Mouse (Mus musculus): Measurements from ENCODE around the gene Rnd1.
A peak's percentile ranks its signal among the peaks of the same experiment; 100 is the strongest.

Gene Rnd1

DNA sequence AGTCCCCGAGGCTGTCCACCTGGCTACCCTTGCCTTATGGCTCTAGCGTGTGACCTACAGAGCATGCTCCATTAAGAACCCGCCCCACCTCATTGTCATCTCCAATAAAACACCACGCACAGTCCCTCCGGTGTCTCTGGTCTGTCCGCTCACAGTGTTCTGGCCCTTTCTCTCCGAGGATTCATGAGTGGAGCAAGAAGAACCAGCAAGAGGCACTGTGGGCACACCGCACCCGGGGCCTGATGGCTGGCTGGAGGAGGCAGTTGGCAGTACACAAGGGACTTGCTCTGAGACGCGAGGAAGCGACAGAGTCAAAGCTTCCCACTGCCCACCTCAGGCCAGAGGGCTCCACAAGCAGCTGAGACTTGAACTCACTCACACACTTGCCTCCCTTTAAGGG, 32.9 kb downstream of the Rnd1 start:
- DNase-seq (ENCODE audit: low read depth in 2 of 2, low spot score in 2 of 2) = no peak

DNA sequence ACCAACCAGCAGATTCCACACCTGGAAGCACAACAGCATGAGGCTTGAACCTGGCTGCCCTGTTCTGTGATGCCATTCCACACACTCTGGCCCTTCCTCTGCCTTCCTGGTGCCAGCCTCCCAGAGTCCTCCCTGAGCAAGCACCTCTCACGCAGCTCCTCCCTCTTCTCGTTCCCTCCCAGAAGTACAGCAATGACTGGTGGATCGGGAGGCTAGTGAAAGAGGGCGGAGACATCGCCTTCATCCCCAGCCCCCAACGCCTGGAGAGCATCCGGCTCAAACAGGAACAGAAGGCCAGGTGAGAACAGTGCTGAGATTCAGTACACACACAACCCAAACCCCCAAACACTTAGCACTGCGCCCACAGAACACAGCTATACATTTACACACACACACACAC, 37.1 kb downstream of the Rnd1 start:
- DNase-seq (ENCODE audit: low read depth in 2 of 2, low spot score in 2 of 2) = no peak

DNA sequence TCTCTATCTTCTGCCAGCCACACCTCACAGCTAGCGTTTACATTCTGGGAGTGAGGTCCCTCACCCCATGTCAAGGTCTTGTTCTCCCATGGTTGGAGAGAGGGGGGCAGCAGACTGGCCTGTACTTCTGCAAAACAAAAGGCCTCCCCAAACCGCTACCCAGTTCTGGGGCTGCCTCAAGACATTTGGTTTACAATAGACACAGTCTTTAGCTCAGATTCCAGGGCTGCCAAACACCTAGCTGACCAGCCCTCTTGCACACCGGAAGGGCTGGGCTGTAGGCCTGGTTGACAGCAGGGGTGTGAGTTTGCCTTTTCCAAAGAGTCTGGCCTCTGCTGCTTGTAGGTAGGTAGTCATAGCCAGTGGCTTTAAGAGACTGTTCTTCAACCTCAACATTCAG, 40.1 kb downstream of the Rnd1 start:
- DNase-seq (ENCODE audit: low read depth in 2 of 2, low spot score in 2 of 2) = no peak

DNA sequence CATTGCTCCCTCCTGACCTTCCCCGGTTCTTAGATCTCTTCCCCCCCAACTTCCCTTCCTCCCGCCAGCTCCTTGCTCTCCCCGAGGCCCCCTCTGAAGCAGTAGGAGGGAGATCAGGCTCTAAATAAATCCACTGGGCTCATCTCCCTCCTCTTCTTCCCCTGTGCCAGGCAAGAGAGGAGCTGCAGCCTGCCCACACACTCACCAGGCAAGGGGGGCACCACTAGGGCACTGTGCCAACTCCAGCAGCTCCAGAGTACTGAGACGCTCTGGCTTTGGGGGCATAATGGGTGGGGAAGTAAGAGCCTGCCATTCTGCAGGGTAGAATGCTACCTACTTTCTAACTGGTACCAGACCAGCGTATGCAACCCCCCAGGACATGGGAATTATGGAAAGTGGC, 40.7 kb downstream of the Rnd1 start:
- DNase-seq (ENCODE audit: low read depth in 2 of 2, low spot score in 2 of 2) = no peak

DNA sequence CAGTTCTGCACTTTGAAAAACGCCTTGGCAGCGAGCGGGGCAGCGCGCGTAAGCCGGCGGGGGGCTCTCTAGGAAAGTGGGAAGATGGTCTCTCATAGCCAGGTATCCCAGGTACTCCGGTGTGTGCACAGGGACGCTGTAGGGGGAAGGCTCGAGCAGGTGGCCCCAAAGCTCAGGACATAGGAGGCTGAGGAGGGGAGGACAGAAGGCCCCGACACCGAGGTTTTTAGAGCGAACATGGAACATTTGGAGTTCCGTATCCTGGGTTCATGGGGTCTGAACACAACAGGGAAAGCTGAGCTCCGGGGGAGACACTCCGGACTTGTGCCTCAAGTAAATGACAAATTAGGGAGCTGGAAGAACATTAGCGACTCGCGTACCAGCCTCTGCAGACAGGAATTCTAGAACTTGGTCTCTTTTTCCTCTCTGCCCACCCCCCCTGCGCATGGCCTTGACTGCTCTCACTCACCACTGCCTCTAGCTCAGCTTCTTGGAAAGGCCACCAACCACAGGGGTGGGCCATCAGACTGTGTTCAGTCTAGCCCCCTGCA, 41.9 kb downstream of the Rnd1 start:
- no peak for DNase-seq (ENCODE audit: low read depth in 2 of 2, low spot score in 2 of 2)

DNA sequence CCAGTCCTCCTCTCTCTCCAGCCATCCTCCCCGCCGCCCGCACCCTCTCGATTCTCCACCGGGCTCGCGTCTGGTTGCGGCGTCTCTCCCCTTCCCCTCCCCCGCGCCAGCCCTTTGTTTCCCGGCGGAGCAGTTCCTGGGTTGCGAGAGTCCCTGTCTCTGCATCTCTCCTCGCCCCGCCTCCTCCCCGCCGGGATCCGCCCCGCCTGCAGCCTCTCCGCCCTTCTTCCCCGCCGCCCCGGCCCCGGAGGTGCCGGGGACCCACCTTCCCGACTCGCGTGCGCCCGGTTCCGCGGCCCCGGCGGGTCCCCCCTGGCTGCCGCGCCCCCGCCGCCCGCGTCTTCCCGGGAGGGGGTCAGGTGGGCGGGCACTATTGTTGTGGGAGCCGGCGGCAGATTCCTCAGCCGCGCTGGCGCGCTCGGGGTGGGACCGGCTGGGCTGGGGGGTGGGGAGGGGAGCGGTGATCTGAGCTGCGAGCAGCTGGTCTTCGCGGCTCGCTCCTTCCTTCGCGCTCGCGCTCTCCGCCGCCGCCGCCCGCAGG, 42.6 kb downstream of the Rnd1 start:
- DNase-seq (ENCODE audit: low read depth in 2 of 2, low spot score in 2 of 2) = peak in 1 of 2 experiments; percentile 25

DNA sequence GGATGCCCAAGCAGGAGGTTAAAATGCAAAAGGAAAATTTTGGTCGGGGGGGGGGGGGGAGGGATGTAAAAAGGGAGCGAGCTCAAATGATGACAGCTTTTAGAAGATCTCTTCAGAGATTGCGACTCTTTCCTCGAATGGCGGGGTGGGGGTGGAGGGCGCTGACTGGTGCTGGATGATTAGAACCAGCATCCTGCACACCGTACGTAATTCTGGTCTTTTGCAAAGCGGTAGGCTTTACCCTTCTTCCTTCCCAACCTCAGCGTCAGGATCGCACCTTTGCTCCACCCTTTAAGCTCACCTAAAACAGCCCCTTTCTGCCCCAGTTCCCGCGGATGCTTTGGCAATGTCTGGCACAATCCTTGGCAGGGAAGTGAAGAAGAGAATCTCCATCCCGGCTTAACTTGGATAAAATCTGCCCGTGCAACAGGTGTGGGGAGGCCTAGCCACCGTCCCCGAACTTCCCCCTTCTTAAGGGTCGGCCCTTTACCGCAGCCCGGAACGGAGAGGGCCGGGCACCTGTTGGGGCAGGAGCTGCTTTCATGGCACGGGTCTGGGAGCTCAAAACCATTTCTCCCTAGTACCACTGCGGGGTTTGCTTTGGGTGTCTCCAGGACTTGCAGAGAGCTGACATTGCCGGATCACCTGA, 43.3 kb downstream of the Rnd1 start:
- no peak for DNase-seq (ENCODE audit: low read depth in 2 of 2, low spot score in 2 of 2)

DNA sequence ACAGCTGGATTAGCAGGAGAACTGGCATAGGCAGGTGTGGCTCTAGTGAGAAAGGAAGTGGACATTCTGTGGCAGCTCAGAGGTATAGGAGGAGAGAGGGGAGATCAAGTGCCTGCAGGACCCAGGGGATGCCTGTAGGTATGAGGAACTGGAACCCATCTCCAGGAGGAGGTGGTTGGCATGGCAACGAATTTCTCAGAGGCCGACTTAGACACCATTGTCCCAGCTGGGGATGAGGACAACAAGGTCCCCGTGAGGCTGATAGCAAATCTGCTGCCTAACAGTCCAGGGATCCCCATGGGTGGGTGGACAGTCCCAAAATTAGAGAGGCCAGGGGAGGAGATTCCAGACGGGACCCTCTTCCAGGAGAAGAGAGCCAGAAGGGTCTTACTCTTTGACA, 44.3 kb downstream of the Rnd1 start:
- DNase-seq (ENCODE audit: low read depth in 2 of 2, low spot score in 2 of 2) = no peak

DNA sequence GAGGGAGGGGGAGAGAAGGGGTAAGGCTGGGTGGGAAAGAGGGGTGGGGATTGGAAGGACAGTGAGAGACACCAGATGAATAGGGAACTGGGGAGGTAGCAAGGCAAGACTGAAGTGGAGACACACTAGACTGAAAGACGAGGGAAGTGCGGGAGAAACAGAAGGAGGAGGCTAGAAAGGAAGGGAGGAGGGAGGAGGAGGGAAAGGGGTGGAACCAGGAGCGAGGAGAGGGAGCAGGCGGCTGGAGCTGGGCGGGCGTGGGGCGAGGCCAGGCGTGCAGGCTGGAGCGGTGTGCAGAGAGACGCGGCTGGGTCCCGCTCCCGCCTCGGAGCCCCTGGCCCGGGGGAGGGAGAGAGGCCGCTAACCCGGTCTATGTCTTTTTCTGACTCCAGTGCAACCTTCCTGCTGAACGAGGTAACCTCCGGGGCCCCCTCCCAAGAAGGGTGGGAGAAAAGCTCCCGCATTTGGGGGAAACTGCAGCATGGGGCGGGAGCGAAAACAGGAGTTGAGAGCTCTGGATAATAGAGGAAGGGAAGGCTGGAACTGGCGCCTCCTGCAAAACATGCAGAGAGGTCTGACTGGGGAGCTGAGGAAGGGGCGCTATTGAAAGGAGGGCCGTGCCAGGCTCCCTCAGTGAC, 45.0 kb downstream of the Rnd1 start:
- no peak for DNase-seq (ENCODE audit: low read depth in 2 of 2, low spot score in 2 of 2)

DNA sequence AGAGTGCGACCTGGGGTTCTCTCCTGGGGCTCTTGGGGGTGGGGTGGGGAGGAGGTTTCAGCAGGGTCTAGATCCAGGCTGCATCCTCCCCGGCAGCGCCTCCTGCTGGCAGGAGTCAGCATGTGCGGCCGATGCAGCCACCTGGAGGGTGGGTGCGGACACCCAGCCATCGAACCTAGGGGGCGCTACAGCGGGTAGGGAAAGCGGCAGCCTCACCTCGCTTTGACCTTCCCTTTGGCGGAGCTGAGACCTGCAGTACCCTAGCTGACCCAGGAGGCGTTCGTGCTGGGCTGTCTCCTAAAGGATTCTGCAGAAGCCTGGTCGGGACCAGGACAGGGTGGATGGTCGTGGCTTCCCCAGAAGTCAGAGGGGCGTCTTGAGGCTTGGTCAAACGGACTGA, 45.8 kb downstream of the Rnd1 start:
- DNase-seq (ENCODE audit: low read depth in 2 of 2, low spot score in 2 of 2) = peak; percentile 77 to 82

DNA sequence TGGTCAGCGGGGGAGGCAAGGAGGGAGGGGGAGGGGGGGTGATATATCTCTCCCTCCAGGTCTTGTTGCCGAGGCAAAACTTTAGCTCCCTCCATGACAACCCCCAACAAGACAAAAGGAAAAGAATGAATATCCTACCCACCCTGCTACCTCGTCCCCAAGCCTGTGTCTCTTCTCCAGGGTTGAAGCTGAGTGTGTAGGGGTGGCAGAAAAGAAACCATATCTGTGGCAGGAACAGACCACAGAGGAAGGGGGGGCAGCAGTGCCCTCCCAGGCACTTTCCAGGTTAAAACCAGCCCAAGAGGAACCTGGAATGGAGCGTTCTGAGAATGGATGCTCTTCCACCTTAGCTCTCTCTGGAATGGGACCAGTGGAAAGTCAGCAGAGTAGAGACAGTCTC, 46.7 kb downstream of the Rnd1 start, which contains the start of gene Cacnb3:
Gene Cacnb3, plus strand, starts transcription at position 301 of the 400 bp plus-strand sequence.
- DNase-seq (ENCODE audit: low read depth in 2 of 2, low spot score in 2 of 2) = no peak

DNA sequence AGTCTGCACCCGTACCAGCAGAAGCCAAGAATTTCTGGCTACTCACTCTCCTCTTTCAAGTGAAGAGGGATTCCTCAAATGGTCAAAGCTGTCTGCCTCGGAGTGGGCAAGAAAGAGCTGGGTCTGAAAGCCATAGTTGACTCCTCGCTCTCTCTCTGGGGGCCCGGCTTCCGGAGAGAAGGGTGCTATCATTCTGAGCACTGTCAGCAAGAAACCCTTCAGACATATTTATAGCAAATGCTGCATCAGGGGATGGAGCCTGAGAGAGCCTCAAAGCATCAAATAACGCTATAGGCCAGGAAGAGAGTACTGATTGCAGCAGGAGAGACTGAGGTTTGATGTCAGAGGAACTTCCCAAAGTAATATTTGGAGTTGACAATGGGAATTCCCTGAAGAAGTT, 47.8 kb downstream of the Rnd1 start:
- DNase-seq (ENCODE audit: low read depth in 2 of 2, low spot score in 2 of 2) = no peak

DNA sequence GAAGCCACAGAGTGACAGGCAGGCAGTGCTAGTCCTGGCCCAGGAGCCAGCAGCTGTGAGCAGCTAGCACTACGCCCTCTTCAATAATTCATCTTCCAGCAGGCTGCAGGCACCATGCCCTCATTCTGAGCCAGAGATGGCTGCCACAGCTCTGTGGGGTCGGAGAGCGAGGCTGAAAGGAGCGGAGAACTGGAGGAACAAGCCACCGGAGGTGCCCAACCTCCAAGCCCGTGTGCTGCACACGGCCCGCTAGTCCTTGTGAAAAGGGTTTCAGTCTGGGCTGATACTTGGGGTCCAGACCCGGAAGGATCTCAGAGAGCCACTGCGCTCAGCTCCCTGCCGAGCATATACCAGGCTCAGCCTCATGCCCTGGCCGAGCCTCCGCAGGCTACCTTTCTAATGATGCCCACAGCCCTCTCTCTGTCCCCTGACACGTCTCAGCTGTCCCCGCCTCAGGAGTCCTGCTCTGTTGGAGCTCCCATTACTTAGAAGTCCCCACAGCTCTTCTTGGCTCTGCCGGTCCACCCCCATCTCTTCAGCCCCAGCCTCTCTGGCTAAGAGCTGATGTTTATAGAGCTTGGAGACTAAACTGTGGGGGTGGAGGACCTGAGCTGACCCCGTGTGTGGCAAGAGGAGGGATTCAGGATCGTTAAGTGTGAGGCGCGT, 48.5 kb downstream of the Rnd1 start:
- no peak for DNase-seq (ENCODE audit: low read depth in 2 of 2, low spot score in 2 of 2)

DNA sequence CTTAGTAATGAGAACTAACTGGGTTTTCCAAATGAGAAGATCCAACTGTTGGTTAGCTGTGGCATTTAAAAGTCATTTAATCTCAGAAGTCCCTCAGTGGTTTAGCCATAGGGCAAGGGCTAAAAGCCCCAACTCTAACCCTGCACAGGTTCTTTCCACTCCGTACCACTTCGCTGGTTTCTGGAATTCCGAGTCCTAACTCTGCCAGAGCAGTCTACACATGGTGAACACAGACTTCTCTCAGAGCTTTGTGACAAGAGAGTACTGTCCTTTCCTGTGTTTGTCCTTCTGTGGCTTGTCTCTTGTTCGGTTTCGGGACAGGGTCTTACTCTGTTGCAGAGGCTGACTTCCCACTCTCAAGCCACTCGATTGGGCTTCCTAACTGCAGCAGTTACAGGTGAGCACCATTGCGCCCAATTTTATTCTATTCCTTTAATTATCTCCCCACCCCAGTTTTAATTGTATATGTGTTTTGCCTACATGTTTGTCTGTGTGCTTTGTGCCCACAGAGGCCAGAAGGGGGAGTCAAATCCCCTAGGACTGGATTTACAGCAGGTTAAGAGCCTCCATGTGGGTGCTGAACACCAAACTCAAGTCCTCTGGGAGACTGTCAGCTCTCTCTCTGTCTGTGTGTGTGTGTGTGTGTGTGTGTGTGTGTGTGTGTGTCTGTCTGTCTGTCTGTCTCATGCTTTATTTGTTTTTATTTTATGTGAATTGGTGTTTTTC, 50.6 kb downstream of the Rnd1 start:
- no peak for DNase-seq (ENCODE audit: low read depth in 2 of 2, low spot score in 2 of 2)

DNA sequence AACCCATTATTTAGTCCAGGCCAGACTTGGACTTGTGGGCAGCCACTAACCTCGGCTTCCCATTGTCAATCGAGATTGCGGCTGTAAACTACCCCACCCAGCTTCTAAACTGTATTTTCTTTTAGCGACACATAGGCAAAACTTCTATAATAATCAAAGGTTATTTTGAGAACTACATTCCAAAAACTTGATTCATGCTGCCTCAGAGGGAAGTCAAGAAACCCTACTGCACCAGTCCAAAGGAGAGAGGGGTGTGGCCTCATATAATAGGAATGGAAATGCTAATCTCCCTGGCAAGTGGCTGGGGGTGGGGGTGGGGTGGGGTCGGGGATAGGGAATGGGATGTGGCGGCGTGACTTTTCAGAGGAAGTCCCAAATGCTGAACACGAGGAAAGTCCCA, 51.2 kb downstream of the Rnd1 start:
- no peak for DNase-seq (ENCODE audit: low read depth in 2 of 2, low spot score in 2 of 2)

DNA sequence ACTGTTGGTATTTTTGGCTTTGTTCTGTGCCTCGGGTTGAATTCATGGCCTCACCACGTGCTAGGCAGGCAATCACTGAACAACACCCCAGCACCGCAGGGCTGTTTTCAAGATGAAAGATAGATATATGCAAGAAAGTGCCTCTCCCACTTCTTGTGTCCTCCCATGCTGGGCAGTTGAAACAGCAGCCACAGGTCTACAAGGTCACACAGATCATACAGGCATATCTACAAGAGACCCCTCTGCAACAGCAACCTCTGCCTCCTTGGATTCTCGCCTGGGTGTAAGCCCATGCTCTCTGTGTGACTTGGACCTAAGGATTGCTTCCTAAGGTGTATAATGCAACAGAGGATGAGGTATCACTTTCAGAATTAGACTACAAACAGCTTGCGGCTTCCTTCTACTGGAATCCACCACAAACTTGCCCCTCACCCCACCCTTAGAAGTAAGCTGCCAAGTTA, 53.9 kb downstream of the Rnd1 start:
- peak in 1 of 2 experiments; percentile 46 for DNase-seq (ENCODE audit: low read depth in 2 of 2, low spot score in 2 of 2)

DNA sequence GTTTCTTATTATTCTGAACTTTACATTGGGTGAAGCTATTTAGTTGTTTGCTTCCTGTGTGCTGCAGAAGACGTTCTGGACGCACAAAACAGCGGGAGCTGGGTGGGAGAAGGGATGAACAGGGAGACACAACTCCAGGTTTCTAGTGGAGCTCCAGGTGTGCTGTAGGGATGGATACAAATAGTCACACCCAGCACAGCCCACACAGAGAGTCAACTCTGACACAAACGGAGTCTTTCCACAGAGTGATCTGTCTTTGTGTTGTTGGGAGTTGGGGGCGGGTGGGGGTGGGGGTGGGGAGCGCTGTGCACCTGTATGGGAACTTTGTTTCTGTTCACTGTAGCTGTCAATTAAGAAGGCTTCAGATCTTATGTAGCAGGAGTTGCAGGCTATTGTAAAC, 54.5 kb downstream of the Rnd1 start:
- DNase-seq (ENCODE audit: low read depth in 2 of 2, low spot score in 2 of 2) = no peak

DNA sequence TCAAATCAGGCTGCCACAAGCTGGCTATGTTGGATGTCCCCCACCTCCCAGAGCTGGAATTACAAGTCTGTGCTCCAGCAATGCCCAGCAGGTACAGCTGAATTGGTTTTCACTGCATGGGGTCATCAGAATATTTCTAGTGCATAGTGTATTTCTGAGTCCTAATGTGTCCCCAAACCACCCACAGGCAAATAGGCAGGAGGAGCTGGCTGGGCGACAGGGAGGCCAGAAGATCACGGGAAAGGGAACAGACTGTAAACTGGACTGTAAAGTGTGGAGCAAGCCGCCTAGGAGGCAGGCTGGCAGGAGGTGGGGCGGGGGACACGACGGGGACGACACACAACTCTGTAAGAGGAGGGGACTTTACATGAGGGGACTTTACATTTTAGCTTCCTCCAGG, 55.1 kb downstream of the Rnd1 start:
- no peak for DNase-seq (ENCODE audit: low read depth in 2 of 2, low spot score in 2 of 2)

DNA sequence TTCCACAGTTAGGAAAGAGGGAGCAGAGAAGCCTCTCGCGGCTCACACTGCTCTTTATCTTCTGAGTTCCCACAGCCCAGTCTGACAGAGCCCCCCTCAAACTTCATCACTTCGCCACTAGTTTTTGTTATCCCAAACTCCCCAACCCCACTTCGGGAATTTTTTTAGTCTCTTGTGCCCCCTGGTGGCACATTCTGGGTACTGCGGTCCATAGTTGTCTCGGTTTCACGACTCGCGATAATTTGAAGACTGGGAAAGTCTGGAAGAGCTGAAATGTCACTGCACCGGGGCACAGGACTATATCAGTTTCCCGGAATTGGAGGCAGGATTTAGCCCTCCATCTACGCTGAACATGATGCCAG, 60.1 kb downstream of the Rnd1 start:
- DNase-seq (ENCODE audit: low read depth in 2 of 2, low spot score in 2 of 2) = peak; percentile 56 to 64

DNA sequence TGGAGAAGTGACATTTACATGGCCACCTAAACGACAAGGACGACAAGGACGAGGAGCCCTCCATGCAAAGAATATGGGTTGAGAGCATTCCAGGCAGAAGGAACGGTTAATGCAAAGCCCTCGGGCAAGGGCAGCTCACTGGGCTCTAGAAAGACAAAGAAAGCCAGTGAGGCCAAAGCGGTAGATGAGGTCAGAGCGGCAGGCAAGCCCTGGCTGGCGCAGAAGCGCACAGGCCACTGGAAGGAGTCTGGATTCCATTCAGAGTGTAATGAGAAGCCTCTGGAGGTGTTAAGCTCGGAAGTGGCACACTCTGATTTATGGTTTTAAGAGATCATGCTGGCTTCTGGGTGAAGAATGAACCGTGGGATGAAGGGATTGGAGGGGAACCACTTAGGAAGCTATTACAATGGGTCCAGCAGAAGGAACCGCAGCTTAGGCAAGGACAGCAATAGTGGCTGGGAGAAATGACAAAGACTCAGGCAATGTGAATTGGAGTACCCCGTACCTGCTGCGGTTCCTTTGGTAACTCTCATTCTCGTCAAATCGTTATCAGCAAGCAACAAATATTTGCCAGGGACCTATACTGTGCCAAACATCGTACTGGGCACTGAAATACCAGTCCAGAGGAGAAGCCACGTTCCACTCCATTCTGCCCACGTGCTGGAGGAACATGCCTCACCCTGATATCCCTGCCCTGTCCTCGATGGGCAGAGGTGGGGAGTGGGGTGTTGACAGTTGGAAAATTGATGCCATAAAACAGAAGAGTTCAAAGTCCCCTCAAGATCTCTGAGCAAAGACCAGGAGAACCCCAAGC, 60.7 kb downstream of the Rnd1 start:
- DNase-seq (ENCODE audit: low read depth in 2 of 2, low spot score in 2 of 2) = no peak

All from CD8-positive naive resting alpha-beta T cell, adult 2 months (primary cell).